Mouse (Mus musculus) heart, embryonic 11.5 days (tissue): ENCODE measurements at regions not wholly inside any gene's neighbourhood (a gene's known extent, or its start where the extent isn't known, plus 50 kb on each side); places are given as distances from the start of the nearest gene placed in this dataset.
A peak's percentile ranks its signal among the peaks of the same experiment; 100 is the strongest.

Experiments used
- ATAC-seq: fragments of 200-750 bp; cut with Nextera tagmentation; replicated peaks from 2 replicates; pipeline ENCODE4 v1.8.0; 2017; ENCODE audit warnings: moderate library complexity; ENCODE audit not compliant: insufficient number of reproducible peaks, low FRiP score, low TSS enrichment
- H3K27ac ChIP-seq: fragments of 300-500 bp; sonication (generic); 2 replicates; pipeline ENCODE4 v1.5.1; 2014; ENCODE audit warnings: mild to moderate bottlenecking, low read depth, low read length
- H3K27me3 ChIP-seq: fragments of 300-500 bp; sonication (generic); 2 replicates; pipeline ENCODE4 v1.6.1; 2014; ENCODE audit warnings: mild to moderate bottlenecking, low read length, mixed read lengths; ENCODE audit not compliant: control insufficient read depth, insufficient read depth
- H3K36me3 ChIP-seq: fragments of 300-500 bp; sonication (generic); 2 replicates; pipeline ENCODE4 v1.6.1; 2014; ENCODE audit warnings: mild to moderate bottlenecking, low read length, moderate library complexity, mixed read lengths; ENCODE audit not compliant: control insufficient read depth, insufficient read depth
- H3K4me1 ChIP-seq: fragments of 300-500 bp; sonication (generic); 2 replicates; pipeline ENCODE4 v1.6.1; 2014; ENCODE audit warnings: low read length; ENCODE audit not compliant: control insufficient read depth, insufficient read depth
- H3K4me2 ChIP-seq: fragments of 300-500 bp; sonication (generic); 2 replicates; pipeline ENCODE4 v1.6.1; 2014; ENCODE audit warnings: mild to moderate bottlenecking, moderate library complexity
- H3K4me3 ChIP-seq: fragments of 300-500 bp; sonication (generic); 2 replicates; pipeline ENCODE4 v1.5.1; 2014; ENCODE audit warnings: low read depth, low read length
- H3K9ac ChIP-seq: fragments of 300-500 bp; sonication (generic); 2 replicates; pipeline ENCODE4 v1.6.1; 2014; ENCODE audit warnings: mild to moderate bottlenecking, low read depth, low read length, moderate library complexity
- H3K9me3 ChIP-seq: fragments of 300-500 bp; sonication (generic); replicated peaks from 2 replicates; pipeline ENCODE4 v1.6.1; 2016; ENCODE audit warnings: low read length; ENCODE audit not compliant: control insufficient read depth
- WGBS: fragments of 180-500 bp; shearing (Covaris S2); extraction: QIAGEN DNeasy Blood & Tissue Kit; methylation state at CpG from one replicate; pipeline ENCODE4 v1.1.7; 2014; ENCODE audit not compliant: insufficient replicate concordance; 5-methylcytosine and 5-hydroxymethylcytosine counted together

- H3K27me3 ChIP-seq, result no peaks in the 10 kb centered on the region
- ATAC-seq, result no peak
- H3K4me2 ChIP-seq, result no peak overlapping the region
- no peaks in the 10 kb centered on the region for H3K4me1 ChIP-seq
- H3K4me3 ChIP-seq, result no peak overlapping the region
- WGBS, result 64% methylated on average over 1 of the region's 1 CpGs
- no peaks in the 10 kb centered on the region for H3K36me3 ChIP-seq
- H3K27ac ChIP-seq, result no peak overlapping the region
- no peak overlapping the region for H3K9ac ChIP-seq
- H3K9me3 ChIP-seq, result no peaks in the 10 kb centered on the region
Observed at GRCm38 (mm10) chr4:93664293-93664692, 329.0 kb upstream of the Tusc1 start.

DNA sequence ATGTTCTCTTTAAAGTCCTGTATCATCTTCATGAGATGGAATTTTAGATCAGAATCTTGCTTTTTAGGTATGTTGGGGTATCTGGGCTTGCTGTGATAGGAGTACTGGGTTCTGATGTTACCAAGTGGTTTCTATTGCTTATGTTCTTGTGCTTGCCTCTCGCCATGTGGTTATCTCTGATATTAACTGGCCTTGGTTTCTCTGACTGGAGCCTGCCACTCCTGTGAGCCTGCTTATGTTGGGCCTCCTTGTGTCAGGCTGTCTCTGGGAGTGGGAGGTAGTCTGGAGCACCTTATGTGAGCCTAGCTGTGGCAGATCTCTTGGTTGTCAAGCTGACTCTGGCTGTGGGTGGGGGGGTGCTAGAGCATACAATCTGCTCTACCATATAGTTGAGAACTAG is 302.9 kb upstream of the Tusc1 start:
- Histone ChIP-seq H3K9me3 (no peaks in the 10 kb centered on the region), H3K4me1 (no peaks in the 10 kb centered on the region), H3K9ac (no peak overlapping the region), H3K4me2 (no peak overlapping the region), H3K4me3 (no peak overlapping the region), H3K36me3 (no peaks in the 10 kb centered on the region), H3K27me3 (no peaks in the 10 kb centered on the region), H3K27ac (no peak overlapping the region)
- WGBS, result 86% methylated on average over 1 of the region's 1 CpGs
- ATAC-seq, result no peak

DNA sequence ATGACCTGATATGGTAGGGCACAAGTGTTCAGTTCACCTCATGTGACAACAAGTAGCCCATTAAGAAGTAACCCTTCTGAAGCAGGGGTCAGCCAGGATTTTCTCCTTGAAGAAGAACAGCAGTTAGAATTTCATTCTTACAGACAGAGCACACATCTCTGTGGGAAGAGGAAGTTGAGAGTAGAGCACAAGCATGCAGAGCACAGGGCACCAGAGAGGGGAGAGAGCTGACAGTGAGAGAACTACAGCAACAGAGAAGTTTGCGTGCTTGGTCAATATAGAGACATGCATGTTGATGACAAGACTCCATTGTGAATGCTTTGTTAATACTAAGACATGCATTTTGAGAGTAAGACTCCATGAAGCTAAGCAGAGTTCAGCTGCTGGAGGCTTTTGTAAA is 263.2 kb upstream of the Tusc1 start:
- no peak overlapping the region for H3K27ac ChIP-seq
- H3K36me3 ChIP-seq, result no peaks in the 10 kb centered on the region
- WGBS, result 83% methylated on average over 1 of the region's 1 CpGs
- ATAC-seq, result no peak
- H3K4me3 ChIP-seq, result no peak overlapping the region
- no peaks in the 10 kb centered on the region for H3K9me3 ChIP-seq
- no peak overlapping the region for H3K4me2 ChIP-seq
- H3K27me3 ChIP-seq, result no peaks in the 10 kb centered on the region
- H3K9ac ChIP-seq, result no peak overlapping the region
- no peaks in the 10 kb centered on the region for H3K4me1 ChIP-seq

DNA sequence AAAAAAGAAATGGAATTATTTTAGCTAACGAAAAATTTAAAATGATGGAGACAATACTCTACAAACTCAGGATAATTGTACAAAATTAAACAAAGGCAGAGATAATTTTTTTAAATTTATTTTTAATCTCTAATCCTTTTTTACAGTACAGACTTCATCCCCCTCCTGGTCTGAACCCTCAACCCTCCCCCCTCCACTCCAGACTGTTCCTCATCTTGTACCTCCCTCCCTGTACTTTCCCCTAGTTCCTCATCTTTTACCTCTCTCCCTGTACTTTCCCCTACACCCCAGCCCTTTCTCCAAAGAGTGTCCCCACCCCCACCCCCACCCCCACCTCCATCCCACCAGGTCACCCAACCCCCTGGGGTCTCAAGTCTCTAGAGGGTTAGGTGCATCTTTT is 249.0 kb upstream of the Tusc1 start:
- H3K9me3 ChIP-seq, result no peaks in the 10 kb centered on the region
- no peaks in the 10 kb centered on the region for H3K36me3 ChIP-seq
- H3K4me1 ChIP-seq, result no peaks in the 10 kb centered on the region
- H3K27ac ChIP-seq, result no peak overlapping the region; the same call in 1 of the 2 replicates
- WGBS, result 88% methylated on average over 1 of the region's 1 CpGs
- H3K4me3 ChIP-seq, result no peak overlapping the region
- ATAC-seq, result no peak
- H3K27me3 ChIP-seq, result no peaks in the 10 kb centered on the region
- no peak overlapping the region for H3K4me2 ChIP-seq
- no peak overlapping the region for H3K9ac ChIP-seq

DNA sequence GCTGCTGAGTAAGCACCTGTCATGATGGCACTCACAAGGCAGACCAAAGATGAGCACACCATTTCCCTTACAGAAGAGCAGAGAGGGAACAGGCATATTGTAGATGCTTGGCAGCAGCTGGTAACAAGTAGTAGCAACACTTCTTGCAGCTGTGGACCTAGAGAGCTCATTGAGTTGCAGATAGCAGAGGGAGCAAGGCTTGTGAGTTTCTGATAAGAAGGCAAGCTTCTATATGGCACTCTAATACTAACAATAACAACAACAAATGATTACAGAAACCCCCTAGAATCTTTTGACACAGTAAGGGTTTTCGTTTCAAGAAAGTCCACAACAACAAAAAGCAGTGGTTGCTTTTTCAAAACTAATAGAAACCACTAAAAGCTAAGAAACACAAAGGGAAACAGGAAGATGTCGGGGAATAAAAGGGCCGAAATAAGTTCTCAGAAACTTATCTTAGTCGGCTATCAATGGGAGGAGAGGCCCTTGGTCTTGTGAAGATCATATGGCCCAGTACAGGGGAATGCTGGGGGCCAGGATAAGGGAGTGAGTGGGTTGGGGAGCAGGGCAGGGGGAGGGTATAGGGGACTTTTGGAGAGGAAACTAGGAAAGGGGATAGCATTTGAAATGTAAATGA is 248.5 kb upstream of the Tusc1 start:
- ATAC-seq, result peak; percentile 90
- Histone ChIP-seq H3K36me3 (no peaks in the 10 kb centered on the region), H3K9me3 (no peaks in the 10 kb centered on the region), H3K4me3 (no peak overlapping the region), H3K9ac (no peak overlapping the region), H3K27ac (peak overlapping the region; percentile 76; the same call in 1 of the 2 replicates), H3K27me3 (no peaks in the 10 kb centered on the region), H3K4me2 (0 out of 2 replicates have a peak overlapping the region, but pooled peaks have one; percentile 24), H3K4me1 (no peaks in the 10 kb centered on the region)
- 46% methylated on average over 4 of the region's 4 CpGs for WGBS

DNA sequence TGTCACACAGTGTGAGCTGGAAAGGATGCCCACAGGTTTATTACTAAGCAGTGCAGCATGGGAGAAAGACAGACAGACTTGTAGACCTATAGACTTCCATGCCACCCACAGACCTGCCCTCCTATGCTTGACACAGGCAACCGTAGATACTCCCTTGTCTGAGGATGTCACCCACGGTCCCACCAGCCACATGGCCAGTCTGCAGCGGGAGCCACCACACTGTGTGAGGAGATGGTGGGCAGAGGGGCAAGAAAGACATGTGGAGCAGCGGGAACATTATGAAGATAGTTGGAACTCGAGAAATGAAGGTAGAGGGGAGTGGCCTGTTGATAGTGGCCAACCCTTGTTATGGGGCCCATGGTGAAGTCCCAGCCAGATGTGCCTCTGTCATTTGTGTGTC is 244.0 kb upstream of the Tusc1 start:
- H3K4me1 ChIP-seq, result no peaks in the 10 kb centered on the region
- H3K9ac ChIP-seq, result no peak overlapping the region
- no peak overlapping the region for H3K27ac ChIP-seq
- ATAC-seq, result no peak
- WGBS, result 82% methylated on average over 5 of the region's 5 CpGs
- no peak overlapping the region for H3K4me2 ChIP-seq
- no peaks in the 10 kb centered on the region for H3K9me3 ChIP-seq
- no peaks in the 10 kb centered on the region for H3K36me3 ChIP-seq
- H3K4me3 ChIP-seq, result no peak overlapping the region
- no peaks in the 10 kb centered on the region for H3K27me3 ChIP-seq

DNA sequence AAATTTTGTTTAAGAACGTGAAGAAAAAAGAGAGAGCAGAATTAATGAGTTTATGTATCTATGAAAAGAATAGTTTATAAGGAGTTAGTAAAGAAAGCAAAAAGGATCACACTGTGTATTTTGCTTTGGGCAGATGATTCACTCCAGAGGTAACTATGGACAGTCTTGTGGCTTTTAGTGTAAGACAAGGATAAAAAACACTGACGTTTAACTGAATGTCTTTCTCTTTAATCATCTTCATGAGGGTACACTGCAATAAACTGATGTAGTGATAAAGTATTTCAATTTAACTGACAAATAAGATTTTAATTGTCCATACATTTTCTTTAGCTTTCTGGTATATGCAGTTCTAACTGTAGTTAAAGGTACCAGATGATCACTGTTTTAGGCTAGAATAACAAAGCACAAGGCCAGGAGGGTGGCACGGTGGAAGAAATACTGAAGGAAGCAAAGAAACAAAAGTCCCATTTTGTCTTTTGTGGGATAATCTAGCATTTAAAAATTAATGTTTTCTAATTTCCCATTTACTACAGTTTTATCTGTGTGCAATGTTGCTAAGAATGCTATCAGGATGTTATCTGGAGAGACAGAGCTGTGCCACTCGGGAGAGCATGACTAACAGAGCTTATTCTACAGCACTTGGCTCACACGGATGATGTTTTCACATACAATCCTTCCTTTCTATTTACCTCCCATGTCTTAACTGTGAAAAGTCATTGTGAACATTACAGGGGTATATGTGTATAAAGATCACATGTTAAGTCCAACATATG is 232.4 kb upstream of the Tusc1 start:
- Histone ChIP-seq H3K9ac (no peak overlapping the region), H3K9me3 (no peaks in the 10 kb centered on the region), H3K27ac (no peak overlapping the region), H3K27me3 (no peaks in the 10 kb centered on the region), H3K36me3 (no peaks in the 10 kb centered on the region), H3K4me1 (no peaks in the 10 kb centered on the region), H3K4me2 (no peak overlapping the region), H3K4me3 (no peak overlapping the region)
- ATAC-seq, result no peak
- 76% methylated on average over 5 of the region's 5 CpGs for WGBS

DNA sequence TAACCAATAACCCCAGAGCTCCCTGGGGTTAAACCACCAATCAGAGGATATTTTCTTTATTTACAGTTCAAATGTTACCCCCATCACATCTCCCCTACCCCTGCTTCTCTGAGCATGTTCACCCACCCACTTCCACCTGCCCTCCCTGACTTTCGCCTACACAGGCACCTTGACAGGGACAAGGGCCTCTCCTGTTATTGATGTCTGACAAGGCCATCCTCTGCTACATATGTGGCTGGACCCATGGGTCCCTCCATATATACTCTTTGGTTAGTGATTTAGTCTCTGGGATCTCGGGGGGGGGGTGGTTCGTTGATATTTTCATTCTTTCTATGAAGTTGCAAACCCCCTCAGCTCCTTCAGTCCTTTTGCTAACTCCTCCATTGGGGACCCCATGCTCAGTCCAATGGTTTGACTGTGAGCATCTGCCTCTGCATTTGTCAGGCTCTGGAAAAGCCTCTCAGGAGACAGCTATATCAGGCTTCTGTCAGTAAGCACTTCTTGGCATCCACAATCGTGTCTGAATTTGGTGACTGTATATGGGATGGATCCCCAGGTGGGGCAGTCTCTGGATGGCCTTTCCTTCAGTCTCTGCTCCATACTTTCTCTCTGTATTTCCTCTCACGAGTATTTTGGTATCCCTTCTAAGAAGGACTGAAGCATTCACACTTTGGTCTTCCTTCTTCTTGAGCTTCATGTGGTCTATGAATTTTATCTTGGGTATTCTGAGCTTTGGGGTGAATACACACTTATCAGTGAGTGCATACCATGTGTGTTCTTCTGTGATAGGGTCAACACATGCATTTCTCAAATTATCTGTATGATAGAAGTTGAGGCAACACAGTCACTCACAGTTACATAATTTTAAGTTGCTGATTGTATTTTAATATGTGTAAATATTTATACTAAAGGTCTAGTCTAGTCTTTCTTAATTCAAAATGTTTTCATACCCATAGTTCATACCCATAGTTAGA is 220.8 kb upstream of the Tusc1 start:
- no peaks in the 10 kb centered on the region for H3K4me1 ChIP-seq
- no peaks in the 10 kb centered on the region for H3K27me3 ChIP-seq
- ATAC-seq, result 0 out of 2 replicates have a peak, but pooled peaks have one; percentile 42
- 71% methylated on average over 5 of the region's 5 CpGs for WGBS
- no peak overlapping the region for H3K9ac ChIP-seq
- H3K27ac ChIP-seq, result no peak overlapping the region
- H3K4me3 ChIP-seq, result no peak overlapping the region
- no peaks in the 10 kb centered on the region for H3K9me3 ChIP-seq
- H3K36me3 ChIP-seq, result no peaks in the 10 kb centered on the region
- H3K4me2 ChIP-seq, result no peak overlapping the region
